Mouse (Mus musculus) heart, embryonic 13.5 days (tissue): ENCODE results near the gene Myh7b. TPM values are rescaled to one million over a fixed set of nuclear protein-coding genes. Genes with fewer than 3 reads are reported as not detected.

ENCODE experiments used
- ATAC-seq: fragments of 200-750 bp; cut with Nextera tagmentation; 2 replicates; pipeline ENCODE4 v1.8.0; 2017; ENCODE audit warnings: moderate TSS enrichment; ENCODE audit not compliant: insufficient number of reproducible peaks, low FRiP score, low TSS enrichment; ENCODE audit errors: extremely low read depth
- H3K27ac ChIP-seq: fragments of 300-500 bp; sonication (generic); replicated peaks from 2 replicates; pipeline ENCODE4 v1.5.1; 2015; ENCODE audit warnings: moderate library complexity, mild to moderate bottlenecking, inconsistent platforms
- H3K27me3 ChIP-seq: fragments of 300-500 bp; sonication (generic); replicated peaks from 2 replicates; pipeline ENCODE4 v1.6.1; 2015; ENCODE audit warnings: mild to moderate bottlenecking, inconsistent platforms
- H3K36me3 ChIP-seq: fragments of 300-500 bp; sonication (generic); 2 replicates; pipeline ENCODE4 v1.6.1; 2015; ENCODE audit warnings: mild to moderate bottlenecking, inconsistent platforms
- H3K4me1 ChIP-seq: fragments of 300-500 bp; sonication (generic); 2 replicates; pipeline ENCODE4 v1.6.1; 2015; ENCODE audit warnings: inconsistent platforms
- H3K4me2 ChIP-seq: fragments of 300-500 bp; sonication (generic); 2 replicates; pipeline ENCODE4 v1.6.1; 2015; ENCODE audit warnings: inconsistent platforms, mild to moderate bottlenecking, moderate library complexity
- H3K4me3 ChIP-seq: fragments of 300-500 bp; sonication (generic); 2 replicates; pipeline ENCODE4 v1.5.1; 2015; ENCODE audit warnings: moderate library complexity, mild to moderate bottlenecking, inconsistent platforms
- H3K9ac ChIP-seq: fragments of 300-500 bp; sonication (generic); 2 replicates; pipeline ENCODE4 v1.6.1; 2015; ENCODE audit warnings: inconsistent platforms, mild to moderate bottlenecking, moderate library complexity
- H3K9me3 ChIP-seq: fragments of 300-500 bp; sonication (generic); 2 replicates; pipeline ENCODE4 v1.6.1; 2016; ENCODE audit warnings: inconsistent platforms
- WGBS: fragments of 180-500 bp; shearing (Covaris S2); methylation state at CpG from one replicate; pipeline ENCODE4 v1.1.7; 2015; ENCODE audit warnings: mixed read lengths; 5-methylcytosine and 5-hydroxymethylcytosine counted together
- polyA plus RNA-seq: library from polyadenylated mRNA; unstranded; fragments of >200 nt; fragmentation: Nextera tagmentation; extraction: Ambion mirVana; gene quantifications from 2 replicates; pipeline ENCODE4 v1.2.1, GENCODE M21; 2015

Myh7b gene
- polyA plus RNA-seq, 1 experiment from 2014 or later: 17.7 TPM

GRCm38 (mm10) chr2:155583927-155584530 is 27.0 kb upstream of the Myh7b start:
- Histone ChIP-seq H3K4me1 (no peaks in the 10 kb centered on the region), H3K27me3 (no peaks in the 10 kb centered on the region), H3K27ac (no peak overlapping the region), H3K9me3 (no peaks in the 10 kb centered on the region), H3K4me2 (no peak overlapping the region), H3K36me3 (peaks cover 4% of the 10 kb centered on the region; the same call in 1 of the 2 replicates), H3K4me3 (no peak overlapping the region), H3K9ac (no peak overlapping the region)
- WGBS: 42% methylated on average over 5 of the region's 5 CpGs
- no peak for ATAC-seq

DNA sequence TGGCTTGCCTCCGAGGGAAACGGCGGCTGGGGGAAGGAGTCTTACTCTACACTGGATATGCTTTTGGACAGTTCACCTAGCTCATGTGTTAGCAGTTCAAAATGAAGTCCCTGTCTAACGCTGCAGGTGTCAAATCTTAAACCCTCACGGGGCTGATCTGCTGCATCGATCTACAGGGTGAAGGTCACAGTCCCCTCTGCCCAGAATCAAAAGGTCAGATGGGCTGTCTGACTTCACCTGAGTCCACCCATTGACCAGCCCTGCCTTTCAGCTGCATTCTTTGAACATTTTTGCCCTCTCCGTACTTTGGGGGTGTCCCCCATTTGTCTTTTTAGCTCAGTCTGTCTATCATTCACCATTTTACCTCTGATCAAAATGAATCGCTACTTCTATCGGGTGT is 25.9 kb upstream of the Myh7b start:
- no peak overlapping the region for H3K27ac ChIP-seq
- H3K4me2 ChIP-seq: no peak overlapping the region
- no peak overlapping the region for H3K4me3 ChIP-seq
- no peaks in the 10 kb centered on the region for H3K27me3 ChIP-seq
- 85% methylated on average over 9 of the region's 9 CpGs for WGBS
- H3K9ac ChIP-seq: no peak overlapping the region
- H3K4me1 ChIP-seq: no peaks in the 10 kb centered on the region
- H3K36me3 ChIP-seq: peaks cover 4% of the 10 kb centered on the region; the same call in 1 of the 2 replicates
- no peak for ATAC-seq
- no peaks in the 10 kb centered on the region for H3K9me3 ChIP-seq

DNA sequence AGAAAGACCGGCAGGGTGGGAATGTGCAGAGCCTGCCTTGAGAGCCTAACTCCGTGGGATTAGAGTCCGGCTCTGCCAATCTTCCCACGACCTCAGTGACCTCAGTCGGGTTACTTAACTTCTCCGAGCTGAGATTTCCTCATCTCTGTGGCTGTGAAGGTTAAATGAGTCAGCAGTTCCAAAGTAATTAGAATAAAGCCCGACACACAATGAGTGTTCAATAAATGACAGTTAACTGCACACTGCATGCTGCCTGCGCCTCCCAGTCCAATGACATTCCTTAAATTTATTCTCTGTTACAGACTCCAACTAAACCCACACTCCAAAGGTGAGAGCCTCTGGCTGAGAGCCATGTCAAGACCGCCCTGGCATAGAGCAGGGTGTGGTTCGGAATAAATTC is 25.5 kb upstream of the Myh7b start:
- no peak overlapping the region for H3K4me3 ChIP-seq
- H3K9ac ChIP-seq: no peak overlapping the region
- no peak overlapping the region for H3K4me2 ChIP-seq
- no peak for ATAC-seq
- WGBS: 67% methylated on average over 10 of the region's 10 CpGs
- H3K27me3 ChIP-seq: no peaks in the 10 kb centered on the region
- no peaks in the 10 kb centered on the region for H3K4me1 ChIP-seq
- H3K27ac ChIP-seq: no peak overlapping the region
- no peaks in the 10 kb centered on the region for H3K9me3 ChIP-seq
- H3K36me3 ChIP-seq: peaks cover 4% of the 10 kb centered on the region; the same call in 1 of the 2 replicates

GRCm38 (mm10) chr2:155588136-155588535 is 22.9 kb upstream of the Myh7b start:
- H3K4me2 ChIP-seq: no peak overlapping the region
- no peak for ATAC-seq
- H3K27ac ChIP-seq: no peak overlapping the region
- H3K36me3 ChIP-seq: peaks cover 4% of the 10 kb centered on the region; the same call in 1 of the 2 replicates
- no peak overlapping the region for H3K9ac ChIP-seq
- 68% methylated on average over 3 of the region's 3 CpGs for WGBS
- H3K27me3 ChIP-seq: no peaks in the 10 kb centered on the region
- no peak overlapping the region for H3K4me3 ChIP-seq
- H3K9me3 ChIP-seq: no peaks in the 10 kb centered on the region
- H3K4me1 ChIP-seq: peaks cover 14% of the 10 kb centered on the region

DNA sequence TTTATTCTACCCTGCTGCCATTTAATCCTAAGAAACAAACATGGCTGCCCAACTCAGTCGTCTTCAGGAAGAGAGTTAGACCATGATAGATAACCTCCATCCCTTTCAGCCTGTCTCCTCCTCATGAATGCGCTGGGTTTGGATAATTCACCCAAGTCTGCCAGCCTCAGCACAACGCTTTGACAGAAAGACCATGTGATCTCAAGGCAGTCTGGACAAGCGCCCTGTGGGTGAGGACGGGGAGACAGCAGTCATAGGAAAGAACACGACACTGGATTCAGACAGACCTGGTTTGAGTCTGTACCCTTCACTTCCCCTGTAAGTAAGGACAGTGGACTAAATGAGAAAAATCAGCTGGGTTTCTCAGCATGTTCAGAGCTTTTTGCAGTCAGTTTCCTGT is 21.5 kb upstream of the Myh7b start:
- peaks cover 4% of the 10 kb centered on the region; the same call in 1 of the 2 replicates for H3K36me3 ChIP-seq
- ATAC-seq: no peak
- H3K27ac ChIP-seq: no peak overlapping the region
- H3K27me3 ChIP-seq: no peaks in the 10 kb centered on the region
- H3K9ac ChIP-seq: 0 out of 2 replicates have a peak overlapping the region, but pooled peaks have one; percentile 3
- H3K4me3 ChIP-seq: no peak overlapping the region
- 63% methylated on average over 6 of the region's 6 CpGs for WGBS
- H3K4me2 ChIP-seq: no peak overlapping the region
- peaks cover 14% of the 10 kb centered on the region for H3K4me1 ChIP-seq
- no peaks in the 10 kb centered on the region for H3K9me3 ChIP-seq

GRCm38 (mm10) chr2:155590876-155591275 is 20.1 kb upstream of the Myh7b start:
- 0 out of 2 replicates have a peak, but pooled peaks cover 4% of the 10 kb centered on the region for H3K27me3 ChIP-seq
- H3K9me3 ChIP-seq: no peaks in the 10 kb centered on the region
- WGBS: 85% methylated on average over 2 of the region's 2 CpGs
- H3K9ac ChIP-seq: peak overlapping the region; percentile 89
- ATAC-seq: no peak
- H3K4me1 ChIP-seq: peaks cover 14% of the 10 kb centered on the region
- H3K36me3 ChIP-seq: peaks cover 4% of the 10 kb centered on the region; the same call in 1 of the 2 replicates
- no peak overlapping the region for H3K27ac ChIP-seq
- no peak overlapping the region for H3K4me3 ChIP-seq
- peak overlapping the region; percentile 79; the same call in 1 of the 2 replicates for H3K4me2 ChIP-seq

- Histone ChIP-seq H3K9ac (peak overlapping the region; percentile 89), H3K4me1 (peaks cover 18% of the 10 kb centered on the region), H3K36me3 (peaks cover 4% of the 10 kb centered on the region; the same call in 1 of the 2 replicates), H3K27ac (peak overlapping the region; percentile 87), H3K4me2 (peak overlapping the region; percentile 79), H3K9me3 (no peaks in the 10 kb centered on the region), H3K4me3 (peak overlapping the region; percentile 70), H3K27me3 (0 out of 2 replicates have a peak, but pooled peaks cover 4% of the 10 kb centered on the region)
- no peak for ATAC-seq
- WGBS: 6% methylated on average over 6 of the region's 6 CpGs
Observed at GRCm38 (mm10) chr2:155591676-155592075, 19.3 kb upstream of the Myh7b start.

- peak within 1 kb of the TSS; percentile 79 for H3K4me2 ChIP-seq
- peak within 1 kb of the TSS; percentile 89 for H3K9ac ChIP-seq
- H3K27ac ChIP-seq: peak within 1 kb of the TSS; percentile 87
- under 1% methylated on average over 53 of the region's 53 CpGs for WGBS
- peak within 1 kb of the TSS; percentile 70 for H3K4me3 ChIP-seq
- peaks cover 23% of the 10 kb centered on the region for H3K4me1 ChIP-seq
- no peaks in the 10 kb centered on the region for H3K36me3 ChIP-seq
- peak; percentile 89 for ATAC-seq
- no peaks in the 10 kb centered on the region for H3K9me3 ChIP-seq
- 0 out of 2 replicates have a peak, but pooled peaks cover 4% of the 10 kb centered on the region for H3K27me3 ChIP-seq
Observed at GRCm38 (mm10) chr2:155592137-155592853, 18.7 kb upstream of the Myh7b start, which contains the start of gene Gss. Gene Gss (minus strand): TSS chr2:155592810.

GRCm38 (mm10) chr2:155592854-155593283 is 18.1 kb upstream of the Myh7b start:
- no peak for ATAC-seq
- 1% methylated on average over 9 of the region's 9 CpGs for WGBS

DNA sequence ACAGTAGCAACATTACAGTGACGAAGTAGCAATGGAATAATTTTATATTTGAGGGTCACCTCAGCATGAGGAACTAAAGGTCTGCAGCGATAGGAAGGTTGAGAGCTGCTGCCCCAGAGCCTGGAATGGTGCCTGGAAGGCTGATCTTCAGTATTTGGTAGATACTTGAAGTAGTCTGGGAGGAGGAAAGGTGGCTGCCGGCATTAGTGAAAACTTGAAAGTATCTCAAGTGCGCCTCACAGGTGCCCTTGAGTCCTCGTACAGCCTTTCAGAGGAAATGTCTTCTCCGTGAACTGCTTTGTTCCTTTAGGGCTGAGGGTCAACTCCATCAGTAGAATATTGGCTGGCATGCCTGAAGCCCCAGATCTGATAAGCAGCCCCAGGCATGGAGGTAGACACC is 15.5 kb upstream of the Myh7b start:
- WGBS: 73% methylated on average over 6 of the region's 6 CpGs
- Histone ChIP-seq H3K4me1 (peaks cover 23% of the 10 kb centered on the region), H3K9me3 (no peaks in the 10 kb centered on the region), H3K4me2 (no peak overlapping the region), H3K27me3 (0 out of 2 replicates have a peak, but pooled peaks cover 4% of the 10 kb centered on the region), H3K4me3 (no peak overlapping the region), H3K27ac (no peak overlapping the region), H3K36me3 (no peaks in the 10 kb centered on the region), H3K9ac (no peak overlapping the region)
- no peak for ATAC-seq

More at GRCm38 (mm10) chr2:155592854-155593283, 18.1 kb upstream of the Myh7b start:
- peaks cover 23% of the 10 kb centered on the region for H3K4me1 ChIP-seq
- peak overlapping the region; percentile 87 for H3K27ac ChIP-seq
- peak overlapping the region; percentile 79 for H3K4me2 ChIP-seq
- no peaks in the 10 kb centered on the region for H3K9me3 ChIP-seq
- no peaks in the 10 kb centered on the region for H3K36me3 ChIP-seq
- H3K9ac ChIP-seq: peak overlapping the region; percentile 89
- 0 out of 2 replicates have a peak, but pooled peaks cover 4% of the 10 kb centered on the region for H3K27me3 ChIP-seq
- H3K4me3 ChIP-seq: peak overlapping the region; percentile 70

- no peaks in the 10 kb centered on the region for H3K27me3 ChIP-seq
- no peak overlapping the region for H3K4me3 ChIP-seq
- ATAC-seq: no peak
- 61% methylated on average over 3 of the region's 3 CpGs for WGBS
- no peak overlapping the region for H3K9ac ChIP-seq
- H3K36me3 ChIP-seq: no peaks in the 10 kb centered on the region
- peaks cover 38% of the 10 kb centered on the region for H3K4me1 ChIP-seq
- H3K9me3 ChIP-seq: no peaks in the 10 kb centered on the region
- peak overlapping the region; percentile 91; the same call in 1 of the 2 replicates for H3K27ac ChIP-seq
- H3K4me2 ChIP-seq: no peak overlapping the region
Observed at GRCm38 (mm10) chr2:155603707-155604106, 7.3 kb upstream of the Myh7b start.
